Mouse (Mus musculus) kidney, adult 9 months (tissue): ENCODE results near the gene Plekhb2.

ENCODE experiments used
- DNase-seq: peaks from one replicate; pipeline ENCODE4 v3.0.0; 2022

Plekhb2 gene

DNA sequence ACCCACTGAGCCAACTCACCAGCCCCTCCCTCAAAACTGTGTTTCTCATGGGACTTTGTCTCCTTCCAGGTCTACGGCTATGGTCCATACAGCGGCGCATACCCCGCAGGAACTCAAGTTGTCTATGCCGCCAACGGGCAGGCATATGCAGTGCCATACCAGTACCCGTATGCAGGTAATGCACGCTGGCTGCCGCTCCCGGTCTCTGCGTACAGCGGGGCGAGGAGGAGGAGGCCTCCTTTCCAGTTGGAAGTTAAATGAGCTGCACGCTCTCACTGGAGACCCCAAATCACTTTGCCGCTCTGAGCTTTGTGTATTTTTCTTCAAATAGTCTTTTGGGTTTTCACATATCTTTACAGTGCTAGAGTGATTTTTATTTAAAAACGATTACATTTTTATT, 19.5 kb downstream of the Plekhb2 start:
- no peak for DNase-seq

- no peak for DNase-seq
Measured at GRCm38 (mm10) chr1:34871170-34871569, 21.4 kb downstream of the Plekhb2 start.

GRCm38 (mm10) chr1:34873551-34873950, 23.8 kb downstream of the Plekhb2 start:
- no peak for DNase-seq

GRCm38 (mm10) chr1:34879611-34880010, 29.8 kb downstream of the Plekhb2 start:
- DNase-seq = no peak

- no peak for DNase-seq
Measured at GRCm38 (mm10) chr1:34883776-34884175, 34.0 kb downstream of the Plekhb2 start.

GRCm38 (mm10) chr1:34891559-34892289, 41.9 kb downstream of the Plekhb2 start:
- DNase-seq = peak; percentile 25

DNA sequence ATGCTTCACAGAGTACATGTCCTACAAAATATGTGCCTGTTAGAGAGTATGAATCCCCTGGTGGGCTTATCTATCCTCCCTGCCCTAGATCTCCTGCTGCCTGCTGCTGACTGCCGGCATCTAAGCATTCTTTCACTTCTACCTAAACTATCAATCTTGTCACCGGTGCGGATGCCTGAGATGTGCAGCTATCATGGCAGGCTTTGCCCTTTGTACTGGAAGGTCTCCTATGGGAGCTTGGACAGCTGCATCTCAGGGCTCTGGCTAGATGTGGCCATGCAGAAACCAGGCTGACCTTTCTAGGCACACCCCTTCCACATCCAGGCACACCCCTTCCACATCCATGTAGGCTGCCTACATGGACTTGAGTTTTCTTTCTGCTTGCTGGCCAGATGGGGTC, 42.7 kb downstream of the Plekhb2 start:
- DNase-seq = no peak

- no peak for DNase-seq
Measured at GRCm38 (mm10) chr1:34893331-34893730, 43.6 kb downstream of the Plekhb2 start.

DNA sequence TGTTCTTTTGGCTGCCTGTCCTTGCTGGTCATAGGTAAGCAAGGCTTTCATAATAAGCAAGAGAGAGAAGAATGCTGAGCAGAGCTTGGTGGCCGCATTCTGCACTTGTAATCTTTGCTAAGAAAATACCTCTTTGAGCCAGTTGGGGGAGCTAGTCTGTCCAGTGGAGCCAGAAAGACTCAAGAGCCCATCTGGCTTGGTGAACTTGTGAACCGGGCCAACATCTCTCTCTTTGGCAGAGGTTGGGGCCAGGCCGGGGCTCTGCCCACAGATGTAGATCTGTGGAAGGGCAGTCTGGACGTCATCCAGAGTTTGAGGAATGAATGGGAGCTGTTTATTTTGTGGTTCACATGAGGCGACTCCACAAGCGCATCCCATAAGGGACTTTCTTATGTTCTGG, 44.1 kb downstream of the Plekhb2 start:
- no peak for DNase-seq

GRCm38 (mm10) chr1:34896102-34896501, 46.3 kb downstream of the Plekhb2 start:
- DNase-seq = no peak

GRCm38 (mm10) chr1:34896898-34897297, 47.1 kb downstream of the Plekhb2 start:
- DNase-seq = peak; percentile 48

- no peak for DNase-seq
Measured at GRCm38 (mm10) chr1:34928656-34929055, 78.9 kb downstream of the Plekhb2 start.
